Mouse (Mus musculus): ENCODE results near the gene Fance. TPM values are rescaled to one million over a fixed set of nuclear protein-coding genes. Genes with fewer than 3 reads are reported as not detected.
"Not testable (repeated sequence)": the region's sequence is repeated elsewhere in the genome, so short reads cannot be mapped to it uniquely, and the experiment has no call there.

Gene Fance
- polyA plus RNA-seq, 1 experiment from 2014 or later: 37.0 TPM

GRCm38 (mm10) chr17:28327673-28328325 lies 14.5 kb downstream of the Fance start:
- 1% methylated on average over 22 of the region's 22 CpGs for WGBS
- peak; percentile 43 for ATAC-seq (ENCODE audit: insufficient number of reproducible peaks, insufficient read depth, low FRiP score, low TSS enrichment)
- peaks cover 30% of the 10 kb centered on the region for H3K4me1 ChIP-seq
- peak overlapping the region; percentile 93 for H3K9ac ChIP-seq
- peaks cover 48% of the 10 kb centered on the region for H3K36me3 ChIP-seq
- peak overlapping the region; percentile 96 for H3K4me2 ChIP-seq (replicated peaks)
- no peaks in the 10 kb centered on the region for H3K9me3 ChIP-seq
- peak overlapping the region; percentile 74 for H3K4me3 ChIP-seq
- H3K27me3 ChIP-seq: no peaks in the 10 kb centered on the region
- H3K27ac ChIP-seq: peak overlapping the region; percentile 95

GRCm38 (mm10) chr17:28328366-28328928 lies 15.1 kb downstream of the Fance start, which contains the start of gene Rpl10a:
Gene Rpl10a, plus strand, starts transcription at chr17:28328471.
- ATAC-seq (ENCODE audit: insufficient number of reproducible peaks, insufficient read depth, low FRiP score, low TSS enrichment): peak; percentile 82
- under 1% methylated on average over 67 of the region's 67 CpGs for WGBS
- Histone ChIP-seq H3K4me1 (peaks cover 37% of the 10 kb centered on the region), H3K4me2 (replicated peaks) (peak within 1 kb of the TSS; percentile 96), H3K9ac (peak within 1 kb of the TSS; percentile 93), H3K27ac (peak within 1 kb of the TSS; percentile 95), H3K4me3 (peak within 1 kb of the TSS; percentile 74), H3K36me3 (peaks cover 53% of the 10 kb centered on the region), H3K9me3 (no peaks in the 10 kb centered on the region), H3K27me3 (no peaks in the 10 kb centered on the region)

- Histone ChIP-seq H3K36me3 (peaks cover 50% of the 10 kb centered on the region), H3K27ac (peak overlapping the region; percentile 95), H3K9me3 (no peaks in the 10 kb centered on the region), H3K4me1 (peaks cover 40% of the 10 kb centered on the region), H3K4me2 (replicated peaks) (peak overlapping the region; percentile 96), H3K27me3 (no peaks in the 10 kb centered on the region), H3K4me3 (peak overlapping the region; percentile 74), H3K9ac (peak overlapping the region; percentile 93)
- no peak for ATAC-seq (ENCODE audit: insufficient number of reproducible peaks, insufficient read depth, low FRiP score, low TSS enrichment)
- WGBS: under 1% methylated on average over 25 of the region's 25 CpGs
Measured at GRCm38 (mm10) chr17:28328946-28329345, 15.6 kb downstream of the Fance start.

- no peaks in the 10 kb centered on the region for H3K9me3 ChIP-seq
- H3K4me1 ChIP-seq: peaks cover 45% of the 10 kb centered on the region
- H3K27me3 ChIP-seq: no peaks in the 10 kb centered on the region
- H3K4me3 ChIP-seq: peak overlapping the region; percentile 74
- peak overlapping the region; percentile 95 for H3K27ac ChIP-seq
- ATAC-seq (ENCODE audit: insufficient number of reproducible peaks, insufficient read depth, low FRiP score, low TSS enrichment): no peak
- H3K36me3 ChIP-seq: peaks cover 48% of the 10 kb centered on the region
- WGBS: 2% methylated on average over 4 of the region's 4 CpGs
- peak overlapping the region; percentile 93 for H3K9ac ChIP-seq
- H3K4me2 ChIP-seq (replicated peaks): peak overlapping the region; percentile 96
Measured at GRCm38 (mm10) chr17:28329503-28330231, 16.3 kb downstream of the Fance start.

- H3K27me3 ChIP-seq: no peaks in the 10 kb centered on the region
- no peaks in the 10 kb centered on the region for H3K9me3 ChIP-seq
- H3K27ac ChIP-seq: peak overlapping the region; percentile 95; the same call in 1 of the 2 replicates
- peaks cover 52% of the 10 kb centered on the region for H3K36me3 ChIP-seq
- peak overlapping the region; percentile 74 for H3K4me3 ChIP-seq
- peaks cover 48% of the 10 kb centered on the region for H3K4me1 ChIP-seq
- WGBS: 48% methylated on average over 2 of the region's 2 CpGs
- no peak for ATAC-seq (ENCODE audit: insufficient number of reproducible peaks, insufficient read depth, low FRiP score, low TSS enrichment)
- H3K9ac ChIP-seq: peak overlapping the region; percentile 93
- H3K4me2 ChIP-seq (replicated peaks): peak overlapping the region; percentile 96
Measured at GRCm38 (mm10) chr17:28330232-28330546, 16.9 kb downstream of the Fance start.

- H3K27me3 ChIP-seq; H3K9ac ChIP-seq; H3K4me3 ChIP-seq; H3K27ac ChIP-seq; ATAC-seq (ENCODE audit: insufficient number of reproducible peaks, insufficient read depth, low FRiP score, low TSS enrichment); H3K9me3 ChIP-seq: not testable (repeated sequence)
- Histone ChIP-seq H3K36me3 (peaks cover 56% of the 10 kb centered on the region), H3K4me2 (replicated peaks) (peak overlapping the region; percentile 21), H3K4me1 (peaks cover 48% of the 10 kb centered on the region)
- 61% methylated on average over 8 of the region's 8 CpGs for WGBS
Measured at GRCm38 (mm10) chr17:28330590-28330989, 17.3 kb downstream of the Fance start.

GRCm38 (mm10) chr17:28331241-28332112 lies 18.2 kb downstream of the Fance start:
- Histone ChIP-seq H3K36me3 (peaks cover 58% of the 10 kb centered on the region), H3K4me1 (peaks cover 48% of the 10 kb centered on the region), H3K9me3 (no peaks in the 10 kb centered on the region), H3K4me2 (replicated peaks) (no peak overlapping the region; the same call in 1 of the 2 replicates), H3K27me3 (no peaks in the 10 kb centered on the region), H3K4me3 (no peak overlapping the region), H3K27ac (peak overlapping the region; percentile 67), H3K9ac (no peak overlapping the region)
- 25% methylated on average over 7 of the region's 7 CpGs for WGBS
- ATAC-seq (ENCODE audit: insufficient number of reproducible peaks, insufficient read depth, low FRiP score, low TSS enrichment): no peak

GRCm38 (mm10) chr17:28332113-28332914 lies 19.0 kb downstream of the Fance start:
- 0 out of 2 replicates have a peak overlapping the region, but pooled peaks have one; percentile 19 for H3K9ac ChIP-seq
- H3K4me3 ChIP-seq: no peak overlapping the region
- 0 out of 2 replicates have a peak overlapping the region, but pooled peaks have one; percentile 5 for H3K4me2 ChIP-seq (replicated peaks)
- no peak for ATAC-seq (ENCODE audit: insufficient number of reproducible peaks, insufficient read depth, low FRiP score, low TSS enrichment)
- H3K27ac ChIP-seq: peak overlapping the region; percentile 67
- peaks cover 48% of the 10 kb centered on the region for H3K4me1 ChIP-seq
- no peaks in the 10 kb centered on the region for H3K9me3 ChIP-seq
- H3K27me3 ChIP-seq: no peaks in the 10 kb centered on the region
- H3K36me3 ChIP-seq: peaks cover 64% of the 10 kb centered on the region
- 47% methylated on average over 12 of the region's 13 CpGs for WGBS

GRCm38 (mm10) chr17:28332915-28333546 lies 19.7 kb downstream of the Fance start:
- Histone ChIP-seq H3K4me3 (no peak overlapping the region), H3K36me3 (peaks cover 71% of the 10 kb centered on the region), H3K9ac (peak overlapping the region; percentile 9; the same call in 1 of the 2 replicates), H3K4me1 (peaks cover 41% of the 10 kb centered on the region), H3K27ac (peak overlapping the region; percentile 67), H3K27me3 (no peaks in the 10 kb centered on the region), H3K4me2 (replicated peaks) (no peak overlapping the region), H3K9me3 (no peaks in the 10 kb centered on the region)
- 60% methylated on average over 31 of the region's 31 CpGs for WGBS
- 0 out of 2 replicates have a peak, but pooled peaks have one; percentile 3 for ATAC-seq (ENCODE audit: insufficient number of reproducible peaks, insufficient read depth, low FRiP score, low TSS enrichment)

- Histone ChIP-seq H3K36me3 (peaks cover 79% of the 10 kb centered on the region), H3K4me1 (peaks cover 32% of the 10 kb centered on the region), H3K4me2 (replicated peaks) (no peak overlapping the region; the same call in 1 of the 2 replicates), H3K9ac (no peak overlapping the region), H3K9me3 (no peaks in the 10 kb centered on the region), H3K4me3 (no peak overlapping the region), H3K27me3 (no peaks in the 10 kb centered on the region), H3K27ac (no peak overlapping the region)
- WGBS: 73% methylated on average over 10 of the region's 10 CpGs
- ATAC-seq (ENCODE audit: insufficient number of reproducible peaks, insufficient read depth, low FRiP score, low TSS enrichment): no peak
Measured at GRCm38 (mm10) chr17:28335267-28335666, 21.9 kb downstream of the Fance start.
